Mouse (Mus musculus) small intestine, adult 2 months (tissue): ENCODE data around the gene Rbm8a2. TPM values are rescaled to one million over a fixed set of nuclear protein-coding genes. Genes with fewer than 3 reads are reported as not detected.

Experiments used
- H3K27ac ChIP-seq: fragments of 200-500 bp; 2 replicates; pipeline ENCODE4 v1.5.1; 2012; ENCODE audit warnings: low read depth, low read length, control low read depth, inconsistent platforms; ENCODE audit not compliant: insufficient read depth
- H3K27me3 ChIP-seq: fragments of 200-500 bp; 2 replicates; pipeline ENCODE4 v1.6.1; 2012; ENCODE audit warnings: mild to moderate bottlenecking, moderate library complexity, low read length, inconsistent platforms; ENCODE audit not compliant: control insufficient read depth, insufficient read depth
- H3K36me3 ChIP-seq: fragments of 200-500 bp; 2 replicates; pipeline ENCODE4 v1.6.1; 2012; ENCODE audit warnings: mild to moderate bottlenecking, low read length, control low read depth, inconsistent platforms; ENCODE audit not compliant: control insufficient read depth, insufficient read depth
- H3K4me1 ChIP-seq: fragments of 200-500 bp; 2 replicates; pipeline ENCODE4 v1.6.1; 2012; ENCODE audit warnings: low read length, inconsistent platforms, mixed read lengths; ENCODE audit not compliant: control insufficient read depth, insufficient read depth, insufficient read length
- H3K4me3 ChIP-seq: fragments of 200-500 bp; 2 replicates; pipeline ENCODE4 v1.5.1; 2012; ENCODE audit warnings: low read depth, mild to moderate bottlenecking, control low read depth, inconsistent platforms, low read length, moderate library complexity
- CTCF ChIP-seq: fragments of 200-500 bp; IDR thresholded peaks from 2 replicates; pipeline ENCODE4 v1.5.1; 2012; ENCODE audit warnings: low read depth, mild to moderate bottlenecking, control low read depth, inconsistent platforms, low read length, moderate library complexity, mixed read lengths; ENCODE audit not compliant: insufficient replicate concordance, insufficient read length; ENCODE audit errors: extremely low read depth
- POLR2A ChIP-seq: fragments of 200-500 bp; IDR thresholded peaks from 2 replicates; pipeline ENCODE4 v1.6.1; 2012; ENCODE audit warnings: low read depth, mild to moderate bottlenecking, control low read depth, inconsistent platforms, low read length, moderate library complexity
- WGBS: fragments of 180-500 bp; shearing (Covaris S2); methylation state at CpG from one replicate; pipeline ENCODE4 v1.1.7; 2018; 5-methylcytosine and 5-hydroxymethylcytosine counted together
- polyA plus RNA-seq: library from polyadenylated mRNA; depleted of rRNA; stranded (reverse); fragments of >200 nt; gene quantifications from 2 replicates; pipeline ENCODE4 v1.2.3, GENCODE M21; 2012

Rbm8a2 gene
- polyA plus RNA-seq, 1 experiment: not detected

DNA sequence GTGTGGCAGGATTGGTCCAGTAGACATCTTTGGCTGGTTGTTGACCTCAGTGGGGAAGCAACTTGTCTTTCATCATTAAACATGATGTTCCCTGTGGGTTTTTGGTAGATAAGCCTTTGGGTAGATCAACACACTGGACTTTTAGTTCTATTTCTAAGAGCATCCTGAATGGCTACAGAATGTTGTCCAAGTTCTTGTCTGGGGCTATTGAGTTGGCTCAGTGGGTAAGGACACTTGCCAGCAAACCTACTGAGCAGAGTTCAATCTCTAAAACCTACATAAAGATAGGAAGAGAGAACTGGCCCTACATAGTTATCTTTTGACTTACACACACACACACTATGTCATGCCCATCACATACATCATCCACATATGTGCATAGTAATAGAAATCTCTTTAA, 32.2 kb upstream of the Rbm8a2 start:
- H3K27me3 ChIP-seq: no peaks in the 10 kb centered on the region
- TF ChIP-seq POLR2A: no peak
- TF ChIP-seq CTCF: no peak
- H3K36me3 ChIP-seq: no peaks in the 10 kb centered on the region
- no peaks in the 10 kb centered on the region for H3K4me1 ChIP-seq
- no peak overlapping the region for H3K4me3 ChIP-seq
- H3K27ac ChIP-seq: no peak overlapping the region

GRCm38 (mm10) chr1:176008411-176008810, 29.5 kb upstream of the Rbm8a2 start:
- 67% methylated on average over 2 of the region's 2 CpGs for WGBS

GRCm38 (mm10) chr1:176000599-176000998, 21.7 kb upstream of the Rbm8a2 start:
- 70% methylated on average over 5 of the region's 5 CpGs for WGBS
- TF ChIP-seq POLR2A (no peak), CTCF (no peak)

More at GRCm38 (mm10) chr1:176008411-176008810, 29.5 kb upstream of the Rbm8a2 start:
- Histone ChIP-seq H3K4me1 (no peaks in the 10 kb centered on the region), H3K27ac (no peak overlapping the region), H3K36me3 (no peaks in the 10 kb centered on the region), H3K27me3 (no peaks in the 10 kb centered on the region), H3K4me3 (no peak overlapping the region)
- TF ChIP-seq CTCF (no peak), POLR2A (no peak)

DNA sequence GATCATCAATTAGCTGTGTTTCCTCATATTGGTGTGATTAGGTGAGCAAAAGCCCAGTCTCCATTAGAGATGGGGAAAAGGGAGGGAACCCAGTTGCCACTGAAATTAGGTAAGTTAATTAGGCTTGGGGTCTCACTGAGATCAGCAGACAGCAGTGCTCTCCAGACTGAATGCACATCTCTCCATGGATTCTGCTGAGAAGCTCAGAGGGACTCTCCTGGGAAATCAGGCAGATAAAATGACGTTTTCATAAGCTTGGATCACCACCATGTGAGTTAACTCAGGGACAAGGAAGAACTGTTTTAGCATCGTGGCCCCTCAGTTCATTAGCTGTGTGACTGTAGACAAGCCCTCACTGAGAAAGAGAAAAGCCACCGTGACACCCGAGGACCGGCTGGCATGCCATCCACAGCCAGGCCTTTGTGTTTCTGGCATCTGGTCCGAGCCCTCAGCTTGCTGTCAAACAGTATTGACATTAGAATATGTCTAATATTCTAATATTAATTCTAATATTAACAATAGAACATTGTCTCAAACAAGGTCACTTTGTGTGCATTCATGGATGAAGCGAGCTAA, 18.2 kb upstream of the Rbm8a2 start:
- no peaks in the 10 kb centered on the region for H3K27me3 ChIP-seq
- no peaks in the 10 kb centered on the region for H3K36me3 ChIP-seq
- H3K27ac ChIP-seq: no peak overlapping the region
- no peak for TF ChIP-seq POLR2A
- no peak for TF ChIP-seq CTCF
- WGBS: 74% methylated on average over 7 of the region's 7 CpGs
- H3K4me1 ChIP-seq: no peaks in the 10 kb centered on the region
- no peak overlapping the region for H3K4me3 ChIP-seq

More at GRCm38 (mm10) chr1:176000599-176000998, 21.7 kb upstream of the Rbm8a2 start:
- Histone ChIP-seq H3K4me1 (no peaks in the 10 kb centered on the region), H3K27ac (no peak overlapping the region), H3K27me3 (no peaks in the 10 kb centered on the region), H3K4me3 (no peak overlapping the region), H3K36me3 (no peaks in the 10 kb centered on the region)

DNA sequence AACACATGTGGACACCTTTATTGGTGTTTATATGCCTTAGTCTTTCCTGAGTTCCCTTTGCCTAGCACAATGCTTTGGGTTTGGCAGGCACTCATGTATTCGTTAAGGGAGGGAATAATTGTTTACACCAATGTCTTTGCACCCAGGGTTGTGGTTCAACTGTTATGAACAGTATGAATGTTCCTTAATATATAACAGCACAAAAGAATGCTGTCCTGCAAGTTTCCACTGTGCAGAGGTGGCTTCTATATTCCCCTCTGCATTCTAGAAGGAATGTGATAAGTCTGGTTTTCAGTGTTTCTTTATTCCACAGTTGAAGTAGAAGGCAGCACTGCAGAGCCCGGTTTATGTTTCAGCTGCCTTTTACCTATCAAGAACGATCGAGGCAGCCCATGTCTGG, 10.0 kb upstream of the Rbm8a2 start:
- 60% methylated on average over 4 of the region's 4 CpGs for WGBS

GRCm38 (mm10) chr1:175988448-175988847, 9.5 kb upstream of the Rbm8a2 start:
- TF ChIP-seq CTCF: no peak
- no peak for TF ChIP-seq POLR2A
- Histone ChIP-seq H3K36me3 (no peaks in the 10 kb centered on the region), H3K27me3 (no peaks in the 10 kb centered on the region), H3K4me1 (no peaks in the 10 kb centered on the region), H3K27ac (no peak overlapping the region), H3K4me3 (no peak overlapping the region)
- WGBS: 85% methylated on average over 5 of the region's 5 CpGs

More for the DNA sequence above, 10.0 kb upstream of the Rbm8a2 start:
- no peaks in the 10 kb centered on the region for H3K4me1 ChIP-seq
- no peak overlapping the region for H3K4me3 ChIP-seq
- no peaks in the 10 kb centered on the region for H3K27me3 ChIP-seq
- no peak overlapping the region for H3K27ac ChIP-seq
- no peaks in the 10 kb centered on the region for H3K36me3 ChIP-seq
- TF ChIP-seq CTCF (no peak), POLR2A (no peak)

DNA sequence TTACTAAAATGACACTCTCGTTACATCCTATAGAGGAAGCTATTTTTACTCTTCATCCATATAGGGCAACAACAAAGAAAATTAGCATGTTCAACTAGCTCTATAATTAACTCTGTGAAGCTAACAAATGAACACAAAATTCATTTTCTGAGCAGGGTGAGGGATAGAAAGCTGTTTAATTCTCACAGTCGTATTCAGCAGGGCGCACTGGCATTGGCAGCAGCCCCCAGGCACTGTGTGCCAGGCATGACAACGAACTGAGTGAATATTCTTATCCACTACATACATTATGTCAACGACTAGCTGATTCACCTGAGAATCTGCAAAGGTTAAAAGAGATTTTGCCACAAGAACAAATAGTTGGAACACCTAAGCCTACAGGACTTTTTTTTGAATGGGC, 8.2 kb downstream of the Rbm8a2 start:
- TF ChIP-seq CTCF: no peak
- no peak for TF ChIP-seq POLR2A
- 82% methylated on average over 5 of the region's 5 CpGs for WGBS
- Histone ChIP-seq H3K36me3 (no peaks in the 10 kb centered on the region), H3K4me3 (no peak overlapping the region), H3K27me3 (no peaks in the 10 kb centered on the region), H3K27ac (no peak overlapping the region), H3K4me1 (no peaks in the 10 kb centered on the region)
